ENCODE assay signal across 8 mouse cellular contexts in the genomic region with DNA sequence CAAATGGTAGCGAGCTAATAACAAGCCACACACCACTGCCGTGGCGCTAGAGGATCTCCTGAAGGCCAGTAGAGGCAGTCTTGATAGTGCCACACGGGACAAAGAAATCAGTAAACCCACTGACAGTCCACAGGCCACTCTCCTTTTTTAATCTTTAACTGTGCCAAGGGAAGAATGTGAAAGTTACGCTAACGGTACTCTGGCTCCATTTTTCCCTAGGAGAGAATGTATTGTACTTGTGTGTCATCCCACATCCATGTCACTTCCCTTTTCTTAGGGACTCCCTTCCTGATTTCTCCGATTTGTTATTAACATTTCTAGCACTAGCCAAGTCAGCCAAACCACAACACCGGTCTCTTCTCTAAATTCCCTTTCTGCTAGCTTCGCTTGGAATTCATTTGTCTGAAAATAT. TPM values are rescaled to one million over a fixed set of nuclear protein-coding genes. Genes with fewer than 3 reads are reported as not detected.
A peak's percentile ranks its signal among the peaks of the same experiment; 100 is the strongest.
DNase-seq lines count a peak whose midpoint lies in the region; ATAC-seq and TF ChIP-seq lines count a peak whose summit lies in the region.

No protein-coding gene starts in this region.

- no peak for ATAC-seq in embryonic facial prominence, embryonic 14.5 days (ENCODE audit: low read depth)
- no peak for ATAC-seq in hindbrain, embryonic 13.5 days (ENCODE audit: low FRiP score)
- ATAC-seq in midbrain, embryonic 16.5 days = no peak

- peak overlapping the region; percentile 80 for H3K4me2 ChIP-seq in embryonic facial prominence, embryonic 14.5 days (ENCODE audit: low read depth, low read length)
- H3K4me2 ChIP-seq in hindbrain, embryonic 13.5 days = peak overlapping the region; percentile 77
- H3K4me2 ChIP-seq in midbrain, embryonic 16.5 days (ENCODE audit: low read length) = peak overlapping the region; percentile 86

- in situ Hi-C loops in ES-E14 (cut with MboI; ENCODE audit: low sequenced_read_pairs in 2 of 2, unreplicated experiment in 2 of 2) = no loop called here

- H3K4me3 ChIP-seq in ES-E14 (ENCODE audit: insufficient read depth in 1 of 2, low read depth in 1 of 2, low read length in 2 of 2, poor library complexity in 1 of 2, severe bottlenecking in 1 of 2) = peak overlapping the region; percentile 12 to 99; a peak in 3 of 4 replicates
- H3K4me3 ChIP-seq in embryonic facial prominence, embryonic 14.5 days (ENCODE audit: low read depth, low read length) = peak overlapping the region; percentile 85
- peak overlapping the region; percentile 79 for H3K4me3 ChIP-seq in hindbrain, embryonic 13.5 days
- H3K4me3 ChIP-seq in midbrain, embryonic 16.5 days (ENCODE audit: low read depth, low read length) = peak overlapping the region; percentile 83

- no peaks in the 10 kb centered on the region for H3K27me3 ChIP-seq in embryonic facial prominence, embryonic 14.5 days (replicated peaks; ENCODE audit: control insufficient read depth, insufficient read depth, low read length)
- peaks cover 5% of the 10 kb centered on the region; the same call in 1 of the 2 replicates for H3K27me3 ChIP-seq in hindbrain, embryonic 13.5 days
- H3K27me3 ChIP-seq in midbrain, embryonic 16.5 days (ENCODE audit: control insufficient read depth, insufficient read depth, low read depth, low read length) = no peaks in the 10 kb centered on the region

- peak overlapping the region; percentile 37; the same call in 1 of the 2 replicates for H3K9ac ChIP-seq in ES-E14 (ENCODE audit: insufficient read depth, low read depth, low read length, poor library complexity, severe bottlenecking)
- 0 out of 2 replicates have a peak overlapping the region, but pooled peaks have one; percentile 75 for H3K9ac ChIP-seq in embryonic facial prominence, embryonic 14.5 days (ENCODE audit: low read depth, low read length)
- no peak overlapping the region for H3K9ac ChIP-seq in hindbrain, embryonic 13.5 days
- no peak overlapping the region for H3K9ac ChIP-seq in midbrain, embryonic 16.5 days (ENCODE audit: low read depth, low read length)

- intact Hi-C loops in left cerebral cortex, postnatal 10 days (cut with DNase I) = no loop called here

- H3K4me1 ChIP-seq in ES-E14 (ENCODE audit: control insufficient read depth in 2 of 2, insufficient read depth in 2 of 2, low read length in 2 of 2, poor library complexity in 1 of 2) = peaks cover 0 to 6% of the 10 kb centered on the region in 2 experiments; a peak in 3 of 4 replicates
- H3K4me1 ChIP-seq in embryonic facial prominence, embryonic 14.5 days (ENCODE audit: control insufficient read depth, insufficient read depth, low read length) = no peaks in the 10 kb centered on the region; the same call in none of the 2 replicates
- peaks cover 12% of the 10 kb centered on the region for H3K4me1 ChIP-seq in hindbrain, embryonic 13.5 days (replicated peaks)
- peaks cover 8% of the 10 kb centered on the region for H3K4me1 ChIP-seq in midbrain, embryonic 16.5 days (ENCODE audit: control insufficient read depth, insufficient read depth, low read length)

- no peaks in the 10 kb centered on the region for H3K9me3 ChIP-seq in ES-E14 (ENCODE audit: control insufficient read depth, insufficient read depth, low read depth, low read length)
- no peaks in the 10 kb centered on the region for H3K9me3 ChIP-seq in embryonic facial prominence, embryonic 14.5 days (ENCODE audit: control insufficient read depth, low read length)
- no peaks in the 10 kb centered on the region for H3K9me3 ChIP-seq in hindbrain, embryonic 13.5 days
- H3K9me3 ChIP-seq in midbrain, embryonic 16.5 days (replicated peaks; ENCODE audit: control insufficient read depth, low read length, poor library complexity, severe bottlenecking) = no peaks in the 10 kb centered on the region

- DNase-seq in ES-E14 (ENCODE audit: low read depth, low spot score) (no peak), liver (peak; percentile 10)
- peak; percentile 4 for DNase-seq in embryonic facial prominence, embryonic 14.5 days (ENCODE audit: low spot score)
- no peak for DNase-seq in left cerebral cortex, postnatal 10 days (ENCODE audit: extremely low spot score in 1 of 2, low spot score in 2 of 2)
- no peak for DNase-seq in thymus, postnatal 25 days
- no peak for DNase-seq in left cerebral cortex, adult 18-20 months (ENCODE audit: low spot score in 2 of 2)

- no peaks in the 10 kb centered on the region for H3K36me3 ChIP-seq in ES-E14 (ENCODE audit: control insufficient read depth, insufficient read depth, low read length, poor library complexity, severe bottlenecking)
- no peaks in the 10 kb centered on the region for H3K36me3 ChIP-seq in embryonic facial prominence, embryonic 14.5 days (ENCODE audit: control insufficient read depth, insufficient read depth, low read length)
- no peaks in the 10 kb centered on the region for H3K36me3 ChIP-seq in hindbrain, embryonic 13.5 days
- H3K36me3 ChIP-seq in midbrain, embryonic 16.5 days (ENCODE audit: control insufficient read depth, insufficient read depth, low read length) = no peaks in the 10 kb centered on the region

- no peak overlapping the region for H3K27ac ChIP-seq in ES-E14 (ENCODE audit: insufficient read depth, low read depth, low read length, poor library complexity, severe bottlenecking)
- no peak overlapping the region for H3K27ac ChIP-seq in embryonic facial prominence, embryonic 14.5 days (replicated peaks; ENCODE audit: low read depth, low read length)
- H3K27ac ChIP-seq in hindbrain, embryonic 13.5 days = no peak overlapping the region
- H3K27ac ChIP-seq in midbrain, embryonic 16.5 days (ENCODE audit: low read length) = no peak overlapping the region

- WGBS in embryonic facial prominence, embryonic 14.5 days = 47% methylated on average over 9 of the region's 9 CpGs
- 60% methylated on average over 9 of the region's 9 CpGs for WGBS in hindbrain, embryonic 13.5 days
- WGBS in midbrain, embryonic 16.5 days = 55% methylated on average over 9 of the region's 9 CpGs

TF ChIP-seq in ES-E14, 5 proteins besides CTCF, POLR2A, EP300 and RAD21:
- TF ChIP-seq CHD2 (IDR thresholded peaks at IDR 0.05; ENCODE audit: low read depth, low read length) (no peak), ZC3H11A (IDR thresholded peaks at IDR 0.05; ENCODE audit: borderline replicate concordance, low read depth, low read length) (no peak), ZNF384 (IDR thresholded peaks at IDR 0.05; ENCODE audit: low read depth, low read length) (no peak), HCFC1 (IDR thresholded peaks at IDR 0.05; ENCODE audit: borderline replicate concordance, insufficient read depth, low read length) (no peak), MAFK (IDR thresholded peaks at IDR 0.05; ENCODE audit: insufficient read depth, low read depth, low read length) (no peak)
TF ChIP-seq in ES-E14: peak in this region for 0.

RNA-seq across cellular contexts. Expression of a gene that starts 1.5 kb away (rescaled TPM):
- total RNA-seq in ES-E14 (2012; rRNA removed) = 24.7 and 38.8 TPM in 2 replicates
- 63.6 and 84.5 TPM in 2 replicates for polyA plus RNA-seq in embryonic facial prominence, embryonic 14.5 days (2014; fragmentation: Nextera tagmentation; extraction: Ambion mirVana)
- polyA plus RNA-seq in hindbrain, embryonic 13.5 days (2015; fragmentation: Nextera tagmentation; extraction: Ambion mirVana) = 13.8 and 15.0 TPM in 2 replicates
- polyA plus RNA-seq in midbrain, embryonic 16.5 days (2015; fragmentation: Nextera tagmentation; extraction: Ambion mirVana) = 14.9 and 15.6 TPM in 2 replicates
- total RNA-seq in left cerebral cortex, postnatal 10 days (2021) = 10 to 100 TPM; 18.4 to 18.9 TPM
- 10 to 100 TPM; 18.3 to 24.5 TPM for total RNA-seq in left cerebral cortex, adult 18-20 months (2021)

Comparison
In these comparisons a context has a peak if more than half of its experiments do, and no peak if none do; other contexts are left out.
1. DNase-seq: peak in embryonic facial prominence, embryonic 14.5 days (single experiment) and liver (single experiment); none in ES-E14 (single experiment), left cerebral cortex, postnatal 10 days (0 of 2), thymus, postnatal 25 days (single experiment) and left cerebral cortex, adult 18-20 months (0 of 2).
2. H3K9ac ChIP-seq: peak in ES-E14 (single experiment) and embryonic facial prominence, embryonic 14.5 days (single experiment); none in hindbrain, embryonic 13.5 days (single experiment) and midbrain, embryonic 16.5 days (single experiment).
3. Peak in every context shown above with its lines, with median percentiles within 50 percentile points of each other: H3K4me3 ChIP-seq and H3K4me2 ChIP-seq.